Mouse (Mus musculus): Measurements from ENCODE around the gene Polrmt. TPM values are rescaled to one million over a fixed set of nuclear protein-coding genes. Genes with fewer than 3 reads are reported as not detected.

Polrmt gene
- 10 to 100 TPM; 29.0 to 32.2 TPM for total RNA-seq (2023)

GRCm38 (mm10) chr10:79745898-79746773 is at the start of gene Polrmt:
Gene Polrmt (minus strand): TSS chr10:79746581.

GRCm38 (mm10) chr10:79793051-79793737 is 46.8 kb upstream of the Polrmt start, which contains the start of gene Palm:
Gene Palm (plus strand): TSS chr10:79793572.

GRCm38 (mm10) chr10:79790861-79791260 is 44.5 kb upstream of the Polrmt start, which contains the start of gene Prss57:
Gene Prss57 (minus strand): TSS chr10:79790961.

GRCm38 (mm10) chr10:79777103-79777531 is 30.7 kb upstream of the Polrmt start, which contains the start of gene Fstl3:
Gene Fstl3 (plus strand): TSS chr10:79777272.

DNA sequence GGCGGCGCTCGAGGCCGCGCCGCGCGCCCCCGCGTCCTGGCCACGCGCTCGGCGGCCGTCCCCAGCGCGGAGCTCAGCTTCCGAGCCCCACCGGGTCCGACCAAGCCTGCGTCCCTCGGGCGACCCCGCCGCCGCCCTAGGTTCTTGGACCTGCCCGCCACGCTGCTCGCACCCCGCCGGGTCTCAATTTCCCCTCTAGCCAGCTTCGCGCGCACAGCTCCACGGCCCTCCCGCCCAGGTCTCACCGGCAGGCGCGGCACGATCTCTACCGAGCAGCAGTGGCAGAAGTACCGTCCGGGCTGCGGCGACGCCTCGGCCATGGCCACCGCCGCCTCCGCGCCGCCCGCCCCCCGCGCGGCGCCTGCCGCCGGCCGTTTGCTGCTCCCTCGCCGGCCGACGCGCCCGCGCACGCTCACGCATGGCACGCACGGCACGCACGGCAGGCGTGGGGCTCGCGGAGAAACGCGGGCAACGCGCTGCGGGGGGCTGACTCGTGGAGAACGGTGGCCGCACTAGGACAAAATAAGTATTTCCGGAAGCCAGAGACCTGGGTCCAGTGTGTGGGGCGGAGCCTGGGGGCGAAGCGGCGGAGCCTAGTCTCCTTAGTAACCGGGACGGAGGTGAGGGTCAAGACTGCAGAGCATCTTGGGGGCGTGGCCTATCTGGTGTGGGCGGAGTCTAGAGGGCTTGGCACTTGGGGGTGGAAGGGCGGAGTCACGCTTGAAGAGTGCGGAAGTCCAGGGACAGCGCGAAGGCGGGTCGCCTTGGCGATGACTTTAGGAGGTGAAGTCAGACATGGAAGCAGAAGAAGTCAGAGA is 20.3 kb upstream of the Polrmt start, which contains the start of gene Rnf126:
Rnf126 (minus strand) TSS at position 445 of the 818 bp plus-strand sequence.

GRCm38 (mm10) chr10:79754856-79755516 is 8.6 kb upstream of the Polrmt start, which contains the start of gene Fgf22:
Gene Fgf22 (plus strand): TSS chr10:79755076.

GRCm38 (mm10) chr10:79716254-79716987 is 30.0 kb downstream of the Polrmt start, which contains the start of gene Hcn2:
Gene Hcn2 (plus strand): TSS chr10:79716634.

DNA sequence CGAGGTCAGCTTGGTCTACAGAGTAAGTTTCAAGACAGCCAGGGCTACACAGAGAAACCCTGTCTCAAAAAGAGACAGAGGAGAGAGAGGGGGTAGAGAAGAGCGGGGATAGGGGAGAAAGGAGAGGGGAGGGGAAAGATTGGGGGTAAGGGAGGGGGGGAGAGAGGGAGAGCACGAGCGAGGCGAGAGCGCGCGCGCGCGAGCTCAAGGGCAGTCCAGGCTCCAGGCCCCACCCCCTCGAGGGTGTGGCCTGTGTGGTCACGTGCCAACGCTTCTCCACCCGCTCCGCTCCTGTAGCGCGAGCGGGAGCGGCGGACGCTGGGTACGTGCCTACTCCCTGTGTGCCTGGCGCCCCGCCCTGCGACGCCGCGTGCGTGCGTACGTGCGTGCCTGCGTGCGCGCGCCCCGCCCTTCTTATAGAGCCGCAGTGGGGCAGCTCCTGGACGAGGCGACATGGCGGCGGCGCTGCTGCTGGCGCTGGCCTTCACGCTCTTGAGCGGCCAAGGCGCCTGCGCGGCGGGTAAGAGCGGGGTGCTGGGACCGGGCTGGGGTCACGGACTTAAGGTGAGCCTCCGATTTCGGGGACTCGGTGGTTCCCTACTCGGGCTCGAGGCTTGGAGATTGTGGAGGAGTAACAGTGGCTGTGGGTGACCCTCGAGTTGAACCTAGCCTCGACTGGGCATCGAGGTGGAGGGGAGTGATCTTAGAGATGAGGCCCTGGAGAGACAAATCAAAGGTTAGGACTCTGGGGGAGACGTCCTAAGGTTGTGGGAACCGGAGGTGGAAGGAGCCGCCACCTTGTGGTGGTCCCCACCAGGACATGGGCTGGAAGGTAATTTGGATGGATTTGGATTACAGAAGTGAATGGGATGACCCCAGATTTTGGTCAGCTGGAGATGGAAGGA is 42.1 kb downstream of the Polrmt start, which contains the start of gene Bsg:
Bsg (plus strand) TSS at position 427 of the 905 bp plus-strand sequence.

GRCm38 (mm10) chr10:79688720-79689119 is 57.7 kb downstream of the Polrmt start, which contains the start of gene Gzmm:
Gene Gzmm (plus strand): TSS chr10:79689020.

Other genes starting within 250 kb of the Polrmt start
- 10 to 100 TPM; 11.0 to 14.6 TPM for gene Plpp2, start 212.8 kb downstream of the Polrmt start, total RNA-seq (2023)
- gene Mier2, start 191.4 kb downstream of the Polrmt start, total RNA-seq (2023) = 10 to 100 TPM; 22.1 to 22.8 TPM
- gene Theg, start 159.2 kb downstream of the Polrmt start, total RNA-seq (2023) = not detected
- not detected for gene C2cd4c, start 132.6 kb downstream of the Polrmt start, total RNA-seq (2023)
- not detected for gene Shc2, start 108.7 kb downstream of the Polrmt start, total RNA-seq (2023)
- gene Odf3l2, start 100.8 kb downstream of the Polrmt start, total RNA-seq (2023) = not detected
- not detected for gene Madcam1, start 82.0 kb downstream of the Polrmt start, total RNA-seq (2023)
- gene Tpgs1, start 77.2 kb downstream of the Polrmt start, total RNA-seq (2023) = 10 to 100 TPM; 29.6 to 35.8 TPM
- gene Cdc34, start 64.4 kb downstream of the Polrmt start, total RNA-seq (2023) = 10 to 100 TPM; 64.7 to 68.6 TPM
- gene Gzmm, start 57.6 kb downstream of the Polrmt start, total RNA-seq (2023) = 1 to 10 TPM; 2.3 to 2.7 TPM
- gene Bsg, start 42.1 kb downstream of the Polrmt start, total RNA-seq (2023) = 100 to 1,000 TPM; 153 to 156 TPM
- gene Hcn2, start 29.9 kb downstream of the Polrmt start, total RNA-seq (2023) = under 1 TPM in 1 of 2 experiments, not detected in 1; 0.16 TPM
- not detected for gene Fgf22, start 8.5 kb upstream of the Polrmt start, total RNA-seq (2023)
- 10 to 100 TPM; 42.3 to 43.1 TPM for gene Rnf126, start 20.4 kb upstream of the Polrmt start, total RNA-seq (2023)
- 1 to 10 TPM; 1.2 to 2.2 TPM for gene Fstl3, start 30.7 kb upstream of the Polrmt start, total RNA-seq (2023)
- gene Prss57, start 44.4 kb upstream of the Polrmt start, total RNA-seq (2023) = not detected
- gene Palm, start 47.0 kb upstream of the Polrmt start, total RNA-seq (2023) = 10 to 100 TPM; 70.2 to 73.6 TPM
- under 1 TPM in 1 of 2 experiments, not detected in 1; 0.49 TPM for gene Misp, start 74.4 kb upstream of the Polrmt start, total RNA-seq (2023)
- gene Ptbp1, start 107.8 kb upstream of the Polrmt start, total RNA-seq (2023) = 100 to 1,000 TPM; 308 to 311 TPM
- 10 to 100 TPM in 1 of 2 experiments, 1 to 10 TPM in 1; 4.9 to 13.3 TPM for gene Prtn3, start 127.9 kb upstream of the Polrmt start, total RNA-seq (2023)
- 1 to 10 TPM; 1.5 to 5.6 TPM for gene Plppr3, start 128.1 kb upstream of the Polrmt start, total RNA-seq (2023)
- gene Elane, start 139.7 kb upstream of the Polrmt start, total RNA-seq (2023) = 1 to 10 TPM; 1.4 to 1.7 TPM
- not detected for gene Cfd, start 144.3 kb upstream of the Polrmt start, total RNA-seq (2023)
- 10 to 100 TPM; 33.8 to 45.6 TPM for gene Med16, start 162.3 kb upstream of the Polrmt start, total RNA-seq (2023)
- not detected for gene Gm26602, start 164.3 kb upstream of the Polrmt start, total RNA-seq (2023)
- 1 to 10 TPM; 1.1 to 1.5 TPM for gene Kiss1r, start 170.4 kb upstream of the Polrmt start, total RNA-seq (2023)
- 100 to 1,000 TPM; 103 to 108 TPM for gene R3hdm4, start 174.6 kb upstream of the Polrmt start, total RNA-seq (2023)
- 10 to 100 TPM; 72.0 to 93.0 TPM for gene Arid3a, start 180.5 kb upstream of the Polrmt start, total RNA-seq (2023)
- 10 to 100 TPM; 14.9 to 15.3 TPM for gene Wdr18, start 213.6 kb upstream of the Polrmt start, total RNA-seq (2023)
- gene Grin3b, start 224.1 kb upstream of the Polrmt start, total RNA-seq (2023) = not detected
- 100 to 1,000 TPM; 159 to 170 TPM for gene Tmem259, start 237.7 kb upstream of the Polrmt start, total RNA-seq (2023)
- gene Cnn2, start 242.0 kb upstream of the Polrmt start, total RNA-seq (2023) = 100 to 1,000 TPM; 264 to 285 TPM
- 100 to 1,000 TPM; 123 to 126 TPM for gene Abca7, start 249.9 kb upstream of the Polrmt start, total RNA-seq (2023)

Data from monocyte, adult 59 days (primary cell).